Mouse (Mus musculus): ENCODE measurements at regions not wholly inside any gene's neighbourhood (a gene's known extent, or its start where the extent isn't known, plus 50 kb on each side); places are given as distances from the start of the nearest gene placed in this dataset.

DNA sequence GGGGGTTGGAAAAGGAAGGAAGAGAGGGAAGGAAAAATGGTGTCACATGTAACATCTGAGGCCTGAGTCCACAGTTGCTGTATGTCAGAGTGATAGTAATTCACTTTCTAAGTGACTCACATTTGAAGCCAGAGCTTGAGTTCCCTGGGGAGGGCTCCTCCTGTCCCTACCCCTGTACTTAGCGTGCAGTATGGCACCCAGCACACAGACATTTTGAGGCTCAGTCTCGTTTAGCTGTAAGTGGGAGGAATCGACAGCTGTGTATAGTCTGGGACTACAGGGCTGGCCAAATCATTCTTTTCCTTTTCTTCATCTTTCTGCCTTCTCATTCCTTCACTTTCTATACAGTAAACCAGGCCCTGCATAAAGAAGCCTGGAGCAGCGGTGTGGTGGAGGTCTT lies 202.4 kb upstream of the Sall1 start:
- DNase-seq = no peak

DNA sequence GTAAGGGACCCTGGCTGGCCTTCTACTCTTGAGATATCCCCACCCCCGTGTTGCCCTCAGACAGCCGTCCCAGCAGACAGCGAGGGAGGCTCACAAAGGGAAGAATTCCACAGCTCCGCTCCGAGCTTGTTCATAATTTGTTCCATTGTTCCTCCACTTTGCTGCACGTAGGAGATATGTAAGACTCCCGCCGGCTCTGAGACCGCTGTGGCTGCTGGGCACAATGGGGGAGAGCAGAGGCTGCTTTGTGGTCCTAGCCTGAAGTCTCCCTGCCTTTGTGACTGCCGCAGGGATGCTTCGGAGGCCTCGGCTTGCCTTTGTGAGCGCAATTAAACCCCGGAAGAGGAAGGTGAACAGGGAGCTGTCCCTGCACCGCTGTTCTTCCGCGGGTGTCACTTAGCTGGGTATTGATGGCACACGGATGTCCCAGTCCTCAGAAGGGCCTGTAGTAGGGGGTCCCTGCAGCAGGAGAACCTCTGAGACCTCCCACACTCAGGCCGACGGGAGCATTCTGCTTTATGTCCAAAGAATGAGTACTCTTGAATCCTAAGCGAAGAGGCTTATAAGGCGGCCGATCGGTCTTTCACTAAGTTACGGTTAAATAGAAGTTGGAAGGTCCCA lies 201.3 kb upstream of the Sall1 start:
- no peak for DNase-seq

- peak; percentile 1 for DNase-seq
Observed at GRCm38 (mm10) chr8:89241686-89242085, 197.7 kb upstream of the Sall1 start.

- no peak for DNase-seq
Observed at GRCm38 (mm10) chr8:89239626-89240025, 195.7 kb upstream of the Sall1 start.

GRCm38 (mm10) chr8:89234041-89234440 lies 190.1 kb upstream of the Sall1 start:
- DNase-seq = no peak

GRCm38 (mm10) chr8:89232318-89232717 lies 188.4 kb upstream of the Sall1 start:
- no peak for DNase-seq

DNA sequence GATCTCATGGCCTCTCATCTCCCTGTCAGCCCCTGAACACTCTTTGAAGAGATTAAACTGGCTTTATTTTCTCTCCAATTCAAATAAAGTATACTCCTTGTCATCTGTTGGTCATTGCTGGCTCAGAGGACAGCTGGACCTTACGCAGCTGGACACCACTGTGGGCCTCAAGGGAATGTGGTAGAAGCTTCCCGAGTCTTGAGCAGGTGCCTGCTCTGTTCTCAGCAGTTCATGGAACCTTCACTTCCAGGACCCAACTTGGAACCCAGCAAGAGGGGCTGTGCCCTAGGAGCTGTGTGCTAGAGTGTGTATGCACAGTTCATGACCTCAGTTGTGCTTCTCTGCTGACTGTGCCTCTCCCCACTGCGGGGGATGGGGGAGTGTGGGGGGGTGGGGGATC lies 185.2 kb upstream of the Sall1 start:
- no peak for DNase-seq

GRCm38 (mm10) chr8:89220870-89221269 lies 176.9 kb upstream of the Sall1 start:
- DNase-seq = no peak

- no peak for DNase-seq
Observed at GRCm38 (mm10) chr8:89220381-89220780, 176.4 kb upstream of the Sall1 start.

DNA sequence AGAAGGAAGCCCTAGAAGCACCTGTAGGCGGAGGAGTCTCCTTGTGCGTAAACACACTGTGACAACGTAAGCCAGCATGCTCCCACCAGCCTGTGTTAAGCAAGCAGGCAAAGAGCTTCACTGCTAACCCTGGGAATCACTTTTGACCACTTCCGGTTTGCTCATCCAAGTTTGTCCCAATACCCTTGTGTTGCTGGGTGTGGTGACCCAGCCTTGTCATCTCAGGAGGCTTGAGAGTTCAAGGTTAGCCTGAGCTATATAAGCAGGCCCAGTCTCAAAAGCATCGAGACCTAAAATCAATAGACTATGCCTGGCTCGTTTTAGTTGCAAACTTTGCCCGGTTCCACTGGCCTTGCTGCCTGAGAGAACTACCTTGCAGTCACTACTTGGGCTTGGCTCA lies 175.2 kb upstream of the Sall1 start:
- no peak for DNase-seq

DNA sequence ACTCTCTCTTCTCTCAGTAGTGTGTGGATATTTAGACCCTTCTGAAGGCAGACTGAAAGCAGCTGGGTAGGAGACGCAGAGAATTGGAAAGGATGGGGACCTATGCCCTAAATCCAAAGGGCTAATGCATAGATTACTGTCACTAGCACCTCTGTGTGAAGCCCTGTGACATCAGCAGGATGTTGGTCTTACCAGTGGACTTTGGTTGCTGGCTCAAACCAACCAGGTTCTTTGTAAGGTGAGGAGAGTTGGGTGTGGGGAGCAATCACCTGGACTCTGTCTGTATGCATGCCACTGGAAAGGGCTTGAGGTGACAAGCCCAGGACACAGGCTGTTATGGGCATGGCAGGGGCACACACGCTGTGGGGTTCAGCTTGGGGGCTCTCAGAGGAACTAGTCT lies 173.7 kb upstream of the Sall1 start:
- no peak for DNase-seq

- DNase-seq = no peak
Observed at GRCm38 (mm10) chr8:89211931-89212330, 168.0 kb upstream of the Sall1 start.

- DNase-seq = no peak
Observed at GRCm38 (mm10) chr8:89210684-89211083, 166.7 kb upstream of the Sall1 start.

DNA sequence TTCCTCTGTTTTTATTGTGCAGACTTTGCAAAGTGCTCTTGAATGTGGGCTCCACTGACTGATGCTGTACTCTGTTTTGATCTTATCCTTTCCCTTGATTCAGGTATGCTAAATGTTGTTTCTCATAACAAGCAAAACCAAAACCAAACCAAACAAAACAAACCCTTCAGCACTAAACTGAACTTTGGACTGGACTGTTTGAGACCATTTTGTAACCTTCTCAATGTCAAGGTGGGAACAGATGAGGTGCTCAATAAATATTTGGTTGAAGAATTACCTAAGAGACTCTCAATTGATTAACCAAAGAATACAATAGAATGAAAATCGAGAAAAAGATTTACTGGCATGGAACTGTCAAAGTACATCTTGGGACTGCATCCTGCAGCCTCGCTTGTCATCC lies 163.9 kb upstream of the Sall1 start:
- no peak for DNase-seq

GRCm38 (mm10) chr8:89202484-89203096 lies 158.6 kb upstream of the Sall1 start:
- DNase-seq = no peak

DNA sequence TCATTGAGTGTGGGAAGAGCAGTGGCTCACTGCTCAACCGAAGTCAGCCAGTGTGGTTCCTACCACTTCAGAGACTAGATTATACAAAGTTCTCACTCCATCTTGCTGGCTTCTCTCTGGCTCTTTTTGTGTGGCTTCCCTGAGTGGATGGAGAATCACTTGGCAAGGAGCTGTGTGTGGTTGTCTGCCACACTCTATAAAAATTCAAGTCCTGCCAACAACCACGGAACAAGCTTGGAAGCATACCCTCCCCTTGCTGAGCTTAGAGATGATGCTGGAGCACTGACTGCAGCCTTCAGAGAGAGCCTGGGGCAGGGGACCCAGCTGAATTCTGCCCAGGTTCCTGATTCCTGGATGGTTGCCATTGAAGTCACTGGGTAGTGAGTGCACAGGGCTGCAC lies 156.3 kb upstream of the Sall1 start:
- DNase-seq = no peak

- DNase-seq = no peak
Observed at GRCm38 (mm10) chr8:89185314-89185713, 141.4 kb upstream of the Sall1 start.

- no peak for DNase-seq
Observed at GRCm38 (mm10) chr8:89175631-89176030, 131.7 kb upstream of the Sall1 start.

DNA sequence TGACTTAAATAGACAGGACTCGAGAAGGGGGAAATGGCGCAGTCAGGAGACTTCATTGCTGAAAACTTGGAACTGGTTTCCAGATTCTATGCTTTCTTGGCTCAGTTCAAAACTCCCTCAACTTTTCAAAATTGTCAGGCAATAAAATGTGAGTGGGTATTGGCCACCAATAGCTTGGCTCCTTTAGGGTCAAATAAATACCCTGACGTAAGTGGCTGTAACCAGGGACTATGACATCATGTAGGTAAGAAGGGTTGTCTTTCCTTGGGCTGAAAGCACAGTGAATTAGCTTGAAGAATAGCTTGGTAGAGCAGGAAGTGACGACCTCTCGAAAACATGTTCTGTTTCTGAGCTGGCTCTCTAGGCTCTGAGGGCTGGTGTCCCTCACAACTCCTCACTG lies 127.6 kb upstream of the Sall1 start:
- no peak for DNase-seq

GRCm38 (mm10) chr8:89169484-89169883 lies 125.5 kb upstream of the Sall1 start:
- DNase-seq = no peak

- no peak for DNase-seq
Observed at GRCm38 (mm10) chr8:89167026-89167425, 123.1 kb upstream of the Sall1 start.

GRCm38 (mm10) chr8:89156909-89157308 lies 112.9 kb upstream of the Sall1 start:
- DNase-seq = no peak

GRCm38 (mm10) chr8:89153605-89154004 lies 109.6 kb upstream of the Sall1 start:
- DNase-seq = no peak

GRCm38 (mm10) chr8:89152867-89153595 lies 109.1 kb upstream of the Sall1 start:
- no peak for DNase-seq

Measured in cerebellum, adult 9-10 months (tissue).